Mouse (Mus musculus): Measurements from ENCODE around the gene S1pr3.

S1pr3 gene

DNA sequence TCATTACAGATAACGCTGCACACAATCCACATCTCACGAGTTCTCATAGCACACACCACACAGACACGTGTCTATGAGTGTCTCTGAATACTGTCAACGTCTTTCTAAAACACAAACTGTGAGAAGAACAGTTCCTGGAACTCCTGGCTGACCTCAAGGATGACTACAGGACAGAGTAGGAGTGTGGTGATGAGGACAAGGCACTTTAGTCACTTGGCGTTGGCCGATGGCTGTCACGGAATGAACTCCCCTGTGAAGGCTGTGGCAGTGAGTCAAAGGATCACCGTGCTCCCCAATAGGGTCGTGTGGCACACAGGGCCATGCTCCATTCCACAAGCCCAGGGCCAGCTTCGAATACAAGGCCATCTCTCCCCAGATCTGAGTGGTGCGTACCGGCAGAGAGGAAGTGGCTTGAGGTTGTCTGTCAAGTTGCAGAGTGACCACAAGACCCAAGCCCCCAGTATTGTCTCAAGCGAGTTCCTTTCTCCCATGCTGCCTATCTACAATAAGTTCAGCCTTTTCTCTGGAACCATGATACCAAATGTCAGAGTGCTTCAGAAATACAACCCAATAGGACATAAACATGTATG is 2.6 kb upstream of the S1pr3 start:
- no peak for DNase-seq (ENCODE audit: low read depth, low spot score)

- DNase-seq (ENCODE audit: low read depth, low spot score): no peak
Observed at GRCm38 (mm10) chr13:51407541-51408217, 760 bp upstream of the S1pr3 start.

DNA sequence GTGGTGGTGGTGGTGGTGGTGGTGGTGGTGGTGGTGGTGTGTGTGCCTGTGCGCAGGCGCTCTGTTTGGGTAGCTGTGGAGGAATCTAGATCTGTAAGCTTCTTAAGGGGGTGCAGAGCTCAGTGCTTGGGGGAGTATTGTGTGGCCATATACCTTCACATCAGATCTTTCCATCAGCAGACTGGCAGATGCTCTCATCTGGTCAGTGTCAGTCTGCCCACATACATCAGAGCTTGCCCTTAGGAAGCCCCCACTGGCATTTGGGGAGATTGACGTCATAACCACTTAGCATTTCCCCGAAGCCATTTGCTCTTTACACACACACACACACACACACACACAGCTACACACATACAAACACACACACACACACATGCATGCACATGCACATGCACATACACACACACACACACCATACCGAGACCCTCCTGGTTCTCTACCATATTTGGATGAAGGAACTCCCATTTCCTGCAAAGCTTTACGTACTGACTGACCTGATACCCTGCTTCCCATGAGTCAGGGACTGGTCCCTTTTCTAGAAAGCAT is 1.6 kb downstream of the S1pr3 start:
- no peak for DNase-seq (ENCODE audit: low read depth, low spot score)

DNA sequence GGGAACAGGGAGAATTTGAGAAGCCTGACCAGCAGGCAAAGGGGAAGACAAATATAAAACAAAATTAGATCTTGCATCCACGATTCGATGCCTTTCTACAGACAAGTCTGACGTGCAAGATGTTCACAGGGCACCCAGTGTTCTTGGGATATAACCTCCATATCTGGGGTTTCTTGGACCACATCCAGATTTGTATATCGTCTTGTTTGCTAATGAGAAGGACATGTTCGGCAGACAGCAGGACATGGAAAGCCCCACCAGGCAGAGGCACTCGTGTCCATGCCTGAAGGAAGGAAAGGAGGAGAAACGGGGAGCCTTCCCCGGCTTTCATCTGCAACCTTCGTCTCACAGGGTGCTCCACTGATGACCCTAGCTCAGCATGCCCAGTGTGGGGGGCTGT is 2.8 kb downstream of the S1pr3 start:
- DNase-seq (ENCODE audit: low read depth, low spot score): no peak

DNA sequence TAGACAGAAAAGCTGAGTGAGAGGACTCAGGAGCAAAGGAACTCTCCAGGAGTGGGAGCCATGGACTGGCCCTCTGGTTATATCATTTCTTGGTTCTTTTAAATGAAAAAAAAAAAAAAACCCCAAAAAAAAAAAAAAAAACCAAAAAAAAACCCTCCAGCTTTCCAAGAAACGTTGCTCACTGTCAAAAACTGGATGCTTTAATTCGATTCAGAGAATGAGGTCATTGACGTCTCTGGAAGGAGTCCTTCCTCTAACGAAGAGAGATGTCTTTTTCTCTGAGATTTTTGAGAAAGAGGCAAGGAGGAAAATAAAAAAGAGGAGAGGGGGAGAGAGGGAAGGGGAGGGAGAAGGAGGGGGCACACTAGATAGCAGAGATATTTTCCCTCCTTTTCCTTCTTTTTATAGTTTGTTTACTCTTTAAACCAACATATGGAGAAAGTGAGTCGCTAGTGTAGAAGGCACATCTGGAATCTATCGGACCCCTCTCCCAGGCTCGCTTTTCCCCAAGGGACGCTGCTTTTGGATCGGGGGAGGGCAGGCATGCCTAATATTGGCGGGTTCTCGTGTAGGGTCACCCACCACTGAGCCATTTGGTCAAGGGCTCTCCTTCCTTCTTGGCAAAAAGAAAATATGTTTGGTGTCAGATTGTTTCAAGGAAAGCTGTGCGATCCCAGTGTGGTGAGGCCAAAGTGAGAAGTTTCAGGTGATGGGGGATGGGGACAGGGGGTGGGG is 3.4 kb downstream of the S1pr3 start:
- DNase-seq (ENCODE audit: low read depth, low spot score): peak; percentile 61

GRCm38 (mm10) chr13:51413461-51413860 is 5.0 kb downstream of the S1pr3 start:
- DNase-seq (ENCODE audit: low read depth, low spot score): no peak

DNA sequence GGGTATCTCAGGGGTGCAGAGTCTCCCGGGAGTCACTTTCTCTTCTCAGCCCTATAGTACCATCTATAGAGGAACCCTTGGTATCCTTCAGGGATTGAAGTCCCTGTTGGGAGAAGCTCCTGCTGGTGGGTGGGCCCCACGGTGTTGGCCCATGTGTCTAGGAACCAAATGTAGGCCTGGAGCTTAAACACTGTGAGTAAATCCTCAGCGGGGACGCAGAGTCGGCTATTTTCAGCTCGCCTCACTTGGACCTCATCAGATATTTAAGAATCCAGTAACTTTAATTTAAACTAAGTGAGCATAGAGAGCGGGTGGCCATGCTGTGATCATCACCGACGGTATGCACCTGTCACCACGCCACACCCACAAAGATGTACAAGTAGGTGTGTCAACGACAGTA is 8.3 kb downstream of the S1pr3 start:
- DNase-seq (ENCODE audit: low read depth, low spot score): no peak

DNA sequence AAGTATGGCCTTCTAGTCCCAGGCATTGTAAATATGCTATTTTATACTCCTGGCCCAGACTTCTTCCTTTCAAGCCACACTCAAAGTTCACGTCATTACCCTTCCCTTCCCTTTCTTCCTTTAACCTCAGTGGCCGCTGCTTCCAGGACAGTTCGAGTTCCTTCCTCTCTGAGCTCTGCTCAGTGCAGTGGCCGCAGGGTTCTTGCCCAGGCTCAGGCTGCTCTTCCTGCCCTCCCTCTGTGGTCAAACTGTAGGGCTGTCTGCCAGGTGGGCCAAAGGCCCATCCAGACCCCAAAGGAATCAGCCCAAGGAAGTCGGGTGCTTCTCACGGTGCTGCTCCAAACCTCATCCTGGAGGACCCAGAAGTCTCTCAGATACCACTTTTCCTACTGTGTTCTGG is 9.4 kb downstream of the S1pr3 start:
- no peak for DNase-seq (ENCODE audit: low read depth, low spot score)

DNA sequence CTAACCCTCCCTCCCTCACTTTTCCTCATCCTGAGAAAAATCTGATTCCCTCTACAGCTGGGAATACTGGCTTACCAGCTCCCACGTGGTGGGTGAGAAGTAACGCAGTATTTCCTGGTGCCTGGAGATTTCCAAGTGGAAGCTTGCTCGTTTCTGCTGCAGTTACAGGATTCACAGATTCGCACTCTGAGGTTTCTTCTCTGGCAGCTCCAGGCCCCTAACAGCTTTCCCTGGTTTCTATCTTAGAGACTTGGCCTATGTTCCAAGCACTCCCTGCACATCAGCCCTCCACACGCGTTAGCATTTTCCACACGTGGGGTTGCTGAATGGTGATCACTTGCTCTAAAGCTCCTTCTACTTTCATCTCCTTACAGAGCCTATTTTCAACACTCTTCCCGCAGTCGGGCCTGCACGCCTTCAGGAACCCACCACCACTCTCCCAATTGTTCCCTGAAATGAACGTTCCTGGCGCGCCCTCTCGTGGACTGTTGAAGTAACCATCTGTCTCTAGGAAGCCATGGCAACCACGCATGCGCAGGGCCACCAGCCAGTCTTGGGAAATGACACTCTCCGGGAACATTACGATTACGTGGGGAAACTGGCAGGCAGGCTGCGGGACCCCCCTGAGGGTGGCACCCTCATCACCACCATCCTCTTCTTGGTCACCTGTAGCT is 10.0 kb downstream of the S1pr3 start:
- DNase-seq (ENCODE audit: low read depth, low spot score): peak; percentile 95

GRCm38 (mm10) chr13:51418942-51419451 is 10.6 kb downstream of the S1pr3 start:
- no peak for DNase-seq (ENCODE audit: low read depth, low spot score)

- DNase-seq (ENCODE audit: low read depth, low spot score): no peak
Observed at GRCm38 (mm10) chr13:51419501-51419900, 11.1 kb downstream of the S1pr3 start.

- DNase-seq (ENCODE audit: low read depth, low spot score): no peak
Observed at GRCm38 (mm10) chr13:51420861-51421260, 12.4 kb downstream of the S1pr3 start.

GRCm38 (mm10) chr13:51423647-51424046 is 15.2 kb downstream of the S1pr3 start:
- no peak for DNase-seq (ENCODE audit: low read depth, low spot score)

GRCm38 (mm10) chr13:51424647-51425046 is 16.2 kb downstream of the S1pr3 start:
- DNase-seq (ENCODE audit: low read depth, low spot score): peak; percentile 77

DNA sequence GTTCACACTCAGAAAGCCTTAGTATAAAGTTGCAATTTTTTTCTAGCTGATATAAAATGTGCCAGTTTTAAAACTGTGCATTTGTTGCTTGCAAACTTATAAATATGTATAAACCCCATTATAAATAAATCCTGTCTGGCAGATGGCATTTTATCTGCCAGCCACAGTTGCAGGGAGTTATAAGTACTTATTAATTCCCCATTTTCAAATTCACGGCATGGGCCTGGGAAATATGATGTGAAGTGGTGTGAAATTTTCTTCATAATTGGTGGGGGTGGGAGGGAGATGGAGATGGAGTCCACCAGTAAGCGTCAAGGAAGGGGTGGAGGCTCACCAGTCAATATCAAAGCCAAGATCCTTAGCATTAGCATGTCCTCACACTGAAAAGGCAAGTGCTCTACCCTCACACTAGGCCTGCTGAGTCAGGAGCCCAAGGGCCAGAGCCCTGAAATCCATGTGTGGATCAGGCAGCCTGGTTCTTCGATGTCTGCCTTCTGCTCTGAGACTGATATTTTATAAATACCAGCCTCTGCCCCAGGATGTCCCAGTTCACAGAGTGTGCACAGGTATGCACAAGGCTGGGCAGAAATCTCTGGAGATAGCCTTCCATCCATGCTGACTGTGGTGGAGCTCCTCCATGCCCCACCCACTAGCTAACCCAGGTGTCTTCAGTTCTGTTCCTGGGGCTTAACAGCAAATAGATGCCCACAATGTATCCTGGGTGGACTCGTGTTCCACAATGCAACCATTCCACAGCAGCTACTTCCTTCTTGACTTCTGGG is 17.4 kb downstream of the S1pr3 start:
- DNase-seq (ENCODE audit: low read depth, low spot score): no peak

DNA sequence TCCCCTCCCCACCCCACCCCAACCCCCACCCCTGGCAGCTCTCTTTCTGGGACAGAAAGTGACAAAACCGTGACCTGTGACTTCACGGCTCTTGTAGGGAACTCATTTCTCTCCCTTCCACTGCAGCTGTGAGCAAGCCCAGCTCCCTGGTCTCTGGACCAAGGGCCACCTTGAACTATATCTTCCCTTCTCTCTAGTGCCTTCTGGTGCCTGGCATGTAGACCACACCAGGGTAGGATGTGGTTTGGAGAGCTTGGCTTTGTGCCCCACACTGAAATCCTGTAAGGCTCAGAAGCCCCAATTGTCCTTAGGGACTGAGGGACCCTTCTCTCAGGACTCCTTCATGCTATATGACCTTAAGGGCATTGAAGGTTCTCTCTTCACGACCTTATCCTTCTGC is 24.9 kb downstream of the S1pr3 start:
- DNase-seq (ENCODE audit: low read depth, low spot score): no peak

DNA sequence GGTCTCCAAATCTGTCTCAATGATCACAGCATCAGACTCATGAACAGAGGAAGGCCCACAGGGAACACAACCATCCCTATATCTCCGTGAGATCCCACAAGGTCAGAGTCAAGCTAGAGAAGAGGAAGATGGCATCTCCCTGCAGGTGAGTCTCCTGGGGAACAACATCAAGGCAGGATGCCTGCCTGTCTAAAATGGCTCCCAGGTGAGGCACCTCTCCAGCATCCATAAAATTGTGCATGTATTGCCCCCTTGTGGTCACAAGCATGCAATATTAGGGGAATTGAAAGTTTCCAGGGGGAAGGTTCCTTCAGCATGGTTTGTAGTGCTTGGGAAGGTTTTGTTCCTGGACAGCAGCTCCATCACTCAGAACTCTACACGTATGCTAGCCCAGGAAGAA is 26.0 kb downstream of the S1pr3 start:
- peak; percentile 61 for DNase-seq (ENCODE audit: low read depth, low spot score)

DNA sequence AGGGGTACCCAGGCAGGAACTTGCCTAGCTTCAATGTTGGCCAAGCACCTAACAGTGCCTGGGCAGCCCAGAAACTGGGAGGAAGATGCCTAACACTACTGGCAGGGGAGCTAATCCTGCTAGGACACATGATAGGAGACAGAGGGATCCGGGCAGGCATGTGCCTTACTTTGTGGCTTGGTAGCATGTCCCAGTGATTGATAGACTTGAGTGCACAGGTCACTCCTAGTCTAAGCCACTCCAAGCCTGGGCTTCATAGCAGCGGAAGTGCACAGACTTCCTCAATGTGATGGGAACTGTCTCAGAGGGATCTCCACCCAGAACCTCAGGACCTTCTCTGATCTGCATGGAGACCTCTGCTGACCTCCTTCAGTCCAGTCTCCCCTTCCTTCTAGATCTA is 26.7 kb downstream of the S1pr3 start:
- DNase-seq (ENCODE audit: low read depth, low spot score): no peak

DNA sequence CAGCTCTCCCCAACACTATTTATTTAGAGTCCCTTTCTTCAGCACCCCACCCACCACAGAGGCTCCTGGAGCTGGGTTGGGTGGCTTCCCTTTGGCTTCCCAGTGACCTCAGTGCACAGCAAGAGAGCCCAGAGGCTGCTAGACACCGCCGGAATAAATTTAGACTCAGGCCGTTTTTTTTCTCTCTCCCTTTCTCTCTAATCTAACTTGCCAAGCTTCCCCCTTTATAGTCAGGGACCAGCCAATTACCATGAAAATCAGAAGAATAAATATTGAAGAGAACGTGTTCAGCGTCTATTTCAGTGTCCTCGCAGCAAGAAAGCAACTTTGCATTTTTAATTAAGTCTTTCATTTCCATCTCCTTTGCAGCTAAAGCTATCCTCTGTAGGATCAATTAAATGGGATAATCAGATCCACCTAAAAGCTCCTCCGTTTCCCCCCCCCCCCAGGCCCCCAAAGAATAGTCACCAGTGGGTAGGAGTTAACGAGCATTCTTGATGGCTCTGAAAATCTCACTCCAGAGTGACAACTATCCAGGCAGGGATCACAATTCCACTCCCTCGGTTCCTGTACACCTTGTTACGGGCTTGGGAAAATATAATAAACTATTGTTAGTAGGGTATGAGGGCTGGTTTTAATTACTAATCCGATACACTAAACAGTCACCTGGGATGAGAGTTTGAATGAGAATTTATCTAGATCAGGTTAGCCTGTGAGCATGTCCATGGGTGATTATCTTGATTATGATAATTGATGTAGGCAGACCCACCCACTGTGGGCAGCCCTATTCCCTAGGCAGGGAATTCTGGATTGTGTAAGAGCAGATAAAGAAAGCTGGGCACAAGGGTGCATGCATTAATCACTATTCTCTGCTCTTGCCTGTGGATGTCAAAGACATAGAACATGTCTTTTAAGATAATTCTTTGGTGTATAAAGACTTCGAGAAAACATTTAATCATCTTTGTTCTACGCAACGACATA is 29.0 kb downstream of the S1pr3 start:
- no peak for DNase-seq (ENCODE audit: low read depth, low spot score)

GRCm38 (mm10) chr13:51442922-51443321 is 34.5 kb downstream of the S1pr3 start:
- no peak for DNase-seq (ENCODE audit: low read depth, low spot score)

All from forelimb bud, embryonic 11.5 days (tissue).